Mouse (Mus musculus): Measurements from ENCODE around the gene Emp3. TPM values are rescaled to one million over a fixed set of nuclear protein-coding genes. Genes with fewer than 3 reads are reported as not detected.
"Not testable (repeated sequence)": the region's sequence is repeated elsewhere in the genome, so short reads cannot be mapped to it uniquely, and the experiment has no call there.

Gene Emp3
- 62.1 and 65.4 TPM in 2 replicates for polyA plus RNA-seq (2012; rRNA removed)

GRCm38 (mm10) chr7:45921242-45921621 is at the start of gene Emp3:
Gene Emp3 (minus strand): TSS chr7:45921404.
- TF ChIP-seq POLR2A (IDR thresholded peaks at IDR 0.05; ENCODE audit: low read depth, low read length) (no peak), CTCF (conservative IDR thresholded peaks at IDR 0.05; ENCODE audit: insufficient read depth, insufficient read length, low read depth, low read length) (no peak)
- Histone ChIP-seq H3K27ac (ENCODE audit: insufficient read depth, low read depth, low read length) (peak within 1 kb of the TSS; percentile 82), H3K4me3 (ENCODE audit: insufficient read depth, low read depth, low read length) (peak within 1 kb of the TSS; percentile 57), H3K36me3 (ENCODE audit: control insufficient read depth, insufficient read depth, low read length) (no peaks in the 10 kb centered on the region), H3K4me1 (ENCODE audit: control insufficient read depth, insufficient read depth, low read length) (peaks cover 6% of the 10 kb centered on the region; the same call in 1 of the 2 replicates), H3K27me3 (replicated peaks; ENCODE audit: control insufficient read depth, insufficient read depth, low read length) (no peaks in the 10 kb centered on the region)
- 23% methylated on average over 9 of the region's 9 CpGs for WGBS
- DNase-seq, result peak; percentile 43

GRCm38 (mm10) chr7:45956611-45957010 is 35.4 kb upstream of the Emp3 start:
- Histone ChIP-seq H3K27me3 (replicated peaks; ENCODE audit: control insufficient read depth, insufficient read depth, low read length) (no peaks in the 10 kb centered on the region), H3K4me1 (ENCODE audit: control insufficient read depth, insufficient read depth, low read length) (no peaks in the 10 kb centered on the region), H3K4me3 (ENCODE audit: insufficient read depth, low read depth, low read length) (no peak overlapping the region), H3K36me3 (ENCODE audit: control insufficient read depth, insufficient read depth, low read length) (no peaks in the 10 kb centered on the region), H3K27ac (ENCODE audit: insufficient read depth, low read depth, low read length) (no peak overlapping the region)
- 56% methylated on average over 4 of the region's 4 CpGs for WGBS
- no peak for DNase-seq
- no peak for TF ChIP-seq POLR2A (IDR thresholded peaks at IDR 0.05; ENCODE audit: low read depth, low read length)
- no peak for TF ChIP-seq CTCF (conservative IDR thresholded peaks at IDR 0.05; ENCODE audit: insufficient read depth, insufficient read length, low read depth, low read length)

GRCm38 (mm10) chr7:45949061-45949460 is 27.9 kb upstream of the Emp3 start:
- TF ChIP-seq POLR2A (IDR thresholded peaks at IDR 0.05; ENCODE audit: low read depth, low read length) (no peak), CTCF (conservative IDR thresholded peaks at IDR 0.05; ENCODE audit: insufficient read depth, insufficient read length, low read depth, low read length) (no peak)
- Histone ChIP-seq H3K27me3 (replicated peaks; ENCODE audit: control insufficient read depth, insufficient read depth, low read length) (no peaks in the 10 kb centered on the region), H3K4me1 (ENCODE audit: control insufficient read depth, insufficient read depth, low read length) (no peaks in the 10 kb centered on the region), H3K4me3 (ENCODE audit: insufficient read depth, low read depth, low read length) (no peak overlapping the region), H3K36me3 (ENCODE audit: control insufficient read depth, insufficient read depth, low read length) (no peaks in the 10 kb centered on the region), H3K27ac (ENCODE audit: insufficient read depth, low read depth, low read length) (no peak overlapping the region)
- no peak for DNase-seq
- WGBS, result 74% methylated on average over 4 of the region's 4 CpGs

GRCm38 (mm10) chr7:45943280-45943679 is 22.1 kb upstream of the Emp3 start:
- H3K36me3 ChIP-seq (ENCODE audit: control insufficient read depth, insufficient read depth, low read length); H3K4me1 ChIP-seq (ENCODE audit: control insufficient read depth, insufficient read depth, low read length); H3K4me3 ChIP-seq (ENCODE audit: insufficient read depth, low read depth, low read length); H3K27ac ChIP-seq (ENCODE audit: insufficient read depth, low read depth, low read length); DNase-seq; H3K27me3 ChIP-seq (replicated peaks; ENCODE audit: control insufficient read depth, insufficient read depth, low read length): not testable (repeated sequence)
- TF ChIP-seq CTCF (conservative IDR thresholded peaks at IDR 0.05; ENCODE audit: insufficient read depth, insufficient read length, low read depth, low read length), result peak; percentile 42
- 54% methylated on average over 1 of the region's 1 CpGs for WGBS

GRCm38 (mm10) chr7:45941986-45942385 is 20.8 kb upstream of the Emp3 start:
- H3K4me1 ChIP-seq (ENCODE audit: control insufficient read depth, insufficient read depth, low read length), result no peaks in the 10 kb centered on the region
- TF ChIP-seq CTCF (conservative IDR thresholded peaks at IDR 0.05; ENCODE audit: insufficient read depth, insufficient read length, low read depth, low read length), result no peak
- TF ChIP-seq POLR2A (IDR thresholded peaks at IDR 0.05; ENCODE audit: low read depth, low read length), result no peak
- no peak for DNase-seq

GRCm38 (mm10) chr7:45939836-45940235 is 18.6 kb upstream of the Emp3 start:
- H3K27ac ChIP-seq (ENCODE audit: insufficient read depth, low read depth, low read length), result no peak overlapping the region
- TF ChIP-seq CTCF (conservative IDR thresholded peaks at IDR 0.05; ENCODE audit: insufficient read depth, insufficient read length, low read depth, low read length) (no peak), POLR2A (IDR thresholded peaks at IDR 0.05; ENCODE audit: low read depth, low read length) (no peak)
- no peaks in the 10 kb centered on the region for H3K4me1 ChIP-seq (ENCODE audit: control insufficient read depth, insufficient read depth, low read length)
- peak; percentile 63 for DNase-seq
- H3K36me3 ChIP-seq (ENCODE audit: control insufficient read depth, insufficient read depth, low read length), result no peaks in the 10 kb centered on the region
- H3K27me3 ChIP-seq (replicated peaks; ENCODE audit: control insufficient read depth, insufficient read depth, low read length), result no peaks in the 10 kb centered on the region
- H3K4me3 ChIP-seq (ENCODE audit: insufficient read depth, low read depth, low read length), result no peak overlapping the region
- WGBS, result 26% methylated on average over 2 of the region's 2 CpGs

More at GRCm38 (mm10) chr7:45941986-45942385, 20.8 kb upstream of the Emp3 start:
- WGBS, result 86% methylated on average over 9 of the region's 9 CpGs
- Histone ChIP-seq H3K36me3 (ENCODE audit: control insufficient read depth, insufficient read depth, low read length) (no peaks in the 10 kb centered on the region), H3K27me3 (replicated peaks; ENCODE audit: control insufficient read depth, insufficient read depth, low read length) (no peaks in the 10 kb centered on the region), H3K27ac (ENCODE audit: insufficient read depth, low read depth, low read length) (no peak overlapping the region), H3K4me3 (ENCODE audit: insufficient read depth, low read depth, low read length) (no peak overlapping the region)

- 17% methylated on average over 7 of the region's 7 CpGs for WGBS
Observed at GRCm38 (mm10) chr7:45935114-45935513, 13.9 kb upstream of the Emp3 start.

GRCm38 (mm10) chr7:45933766-45934165 is 12.6 kb upstream of the Emp3 start:
- not testable (repeated sequence) for H3K4me1 ChIP-seq (ENCODE audit: control insufficient read depth, insufficient read depth, low read length); H3K27ac ChIP-seq (ENCODE audit: insufficient read depth, low read depth, low read length); H3K4me3 ChIP-seq (ENCODE audit: insufficient read depth, low read depth, low read length); H3K27me3 ChIP-seq (replicated peaks; ENCODE audit: control insufficient read depth, insufficient read depth, low read length); H3K36me3 ChIP-seq (ENCODE audit: control insufficient read depth, insufficient read depth, low read length); DNase-seq
- 85% methylated on average over 12 of the region's 12 CpGs for WGBS

More at GRCm38 (mm10) chr7:45935114-45935513, 13.9 kb upstream of the Emp3 start:
- no peaks in the 10 kb centered on the region for H3K36me3 ChIP-seq (ENCODE audit: control insufficient read depth, insufficient read depth, low read length)
- no peaks in the 10 kb centered on the region for H3K27me3 ChIP-seq (replicated peaks; ENCODE audit: control insufficient read depth, insufficient read depth, low read length)
- TF ChIP-seq CTCF (conservative IDR thresholded peaks at IDR 0.05; ENCODE audit: insufficient read depth, insufficient read length, low read depth, low read length) (peak; percentile 85), POLR2A (IDR thresholded peaks at IDR 0.05; ENCODE audit: low read depth, low read length) (no peak)
- H3K4me1 ChIP-seq (ENCODE audit: control insufficient read depth, insufficient read depth, low read length), result no peaks in the 10 kb centered on the region
- H3K4me3 ChIP-seq (ENCODE audit: insufficient read depth, low read depth, low read length), result no peak overlapping the region
- DNase-seq, result peak; percentile 70
- H3K27ac ChIP-seq (ENCODE audit: insufficient read depth, low read depth, low read length), result no peak overlapping the region

Measured in kidney, adult 2 months (tissue).